Mouse (Mus musculus): ENCODE results near the gene Mrap.

Gene Mrap

DNA sequence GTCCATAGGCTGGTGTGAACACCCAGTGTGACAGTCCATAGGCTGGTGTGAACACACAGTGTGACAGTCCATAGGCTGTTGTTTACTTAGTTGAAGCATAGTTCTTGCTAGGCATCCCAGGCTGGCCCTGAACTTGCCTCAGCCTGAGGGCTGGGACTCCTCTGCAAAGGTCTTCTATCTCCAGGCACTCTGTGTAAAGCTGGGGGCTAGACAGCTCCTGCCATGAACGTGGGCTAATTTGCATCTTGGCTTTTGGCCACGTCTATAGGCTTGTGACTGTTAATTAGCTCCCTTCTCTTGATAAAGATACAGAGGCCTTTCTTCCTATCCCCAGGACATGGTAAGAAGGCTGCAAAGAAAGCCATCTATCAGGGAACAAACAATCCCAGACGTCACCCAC, 21.3 kb downstream of the Mrap start:
- DNase-seq, result no peak

DNA sequence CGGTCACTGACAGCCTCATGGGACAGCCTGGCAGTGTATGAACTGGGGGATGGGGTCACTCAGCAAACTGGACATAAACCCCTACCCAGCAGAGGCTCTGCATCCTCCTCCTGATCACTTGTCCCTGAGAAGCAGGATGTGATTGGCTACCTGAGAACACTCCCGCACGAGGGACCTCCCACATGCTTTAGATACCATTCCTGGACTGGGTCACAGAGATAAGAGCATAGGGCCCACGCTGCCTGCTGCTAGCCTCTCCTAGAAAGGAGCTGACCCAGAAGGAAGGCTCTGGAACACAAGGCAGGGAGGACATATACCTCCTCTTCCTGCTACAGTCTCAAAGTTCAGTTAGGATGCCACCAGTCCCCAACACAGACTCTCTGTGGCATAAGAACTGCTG, 22.5 kb downstream of the Mrap start:
- no peak for DNase-seq

DNA sequence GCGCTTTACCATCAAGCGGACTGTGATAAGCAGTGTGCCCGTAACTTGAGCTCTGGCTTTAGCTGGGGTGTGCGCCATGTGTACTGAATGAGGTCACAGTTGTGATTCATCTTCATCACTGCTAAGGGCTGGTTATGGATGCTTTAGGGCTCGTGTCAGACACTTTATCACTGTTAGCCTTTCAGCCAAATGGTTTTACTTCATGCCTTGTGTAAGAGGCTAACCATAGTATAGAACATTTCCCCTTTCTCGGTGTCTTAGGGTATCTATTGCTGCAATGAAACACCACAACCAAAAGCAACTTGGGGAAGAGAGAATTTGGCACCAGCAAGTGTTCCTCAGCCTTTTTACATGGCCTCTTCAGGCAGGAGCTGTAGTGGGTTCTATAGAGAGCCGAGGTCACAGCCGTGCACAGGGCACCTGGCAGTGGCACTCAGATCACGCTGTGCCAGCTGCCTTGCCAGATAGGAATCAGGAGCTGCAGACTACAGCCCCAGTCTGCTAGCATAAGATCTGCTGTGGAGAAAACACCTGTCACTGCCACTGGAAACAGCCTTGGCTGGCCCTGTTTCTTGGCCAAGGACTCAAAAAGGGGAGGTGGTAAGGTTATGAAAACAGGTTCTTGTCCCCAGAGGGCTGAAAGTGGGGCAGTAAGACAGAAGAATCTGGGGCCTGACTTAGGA, 27.3 kb downstream of the Mrap start:
- DNase-seq, result no peak

DNA sequence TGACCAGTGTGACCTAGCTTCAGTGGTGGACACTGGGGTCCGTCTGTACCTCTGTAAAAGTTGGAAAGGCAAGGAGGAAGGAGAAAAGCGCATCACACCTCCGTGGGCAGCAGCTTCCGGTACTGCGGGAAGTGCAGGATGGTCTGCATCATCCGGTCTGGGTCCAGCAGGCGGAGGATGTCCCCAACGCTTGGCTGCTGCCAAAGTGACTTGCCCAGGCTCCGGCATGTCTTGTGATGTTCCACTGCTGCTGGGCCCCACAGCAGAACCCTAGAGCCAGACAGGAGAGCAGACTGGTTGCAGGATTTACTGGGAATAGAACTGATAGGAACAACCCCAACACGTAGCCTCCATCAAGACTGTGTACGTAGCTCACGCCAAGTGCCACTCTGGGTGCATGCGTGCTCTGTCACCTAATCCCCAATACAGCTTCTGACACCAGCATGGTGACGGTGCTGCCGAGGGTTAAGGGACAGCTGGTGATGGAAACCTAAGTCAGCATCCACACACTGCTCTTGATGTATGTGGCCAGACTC, 29.0 kb downstream of the Mrap start:
- DNase-seq, result no peak

DNA sequence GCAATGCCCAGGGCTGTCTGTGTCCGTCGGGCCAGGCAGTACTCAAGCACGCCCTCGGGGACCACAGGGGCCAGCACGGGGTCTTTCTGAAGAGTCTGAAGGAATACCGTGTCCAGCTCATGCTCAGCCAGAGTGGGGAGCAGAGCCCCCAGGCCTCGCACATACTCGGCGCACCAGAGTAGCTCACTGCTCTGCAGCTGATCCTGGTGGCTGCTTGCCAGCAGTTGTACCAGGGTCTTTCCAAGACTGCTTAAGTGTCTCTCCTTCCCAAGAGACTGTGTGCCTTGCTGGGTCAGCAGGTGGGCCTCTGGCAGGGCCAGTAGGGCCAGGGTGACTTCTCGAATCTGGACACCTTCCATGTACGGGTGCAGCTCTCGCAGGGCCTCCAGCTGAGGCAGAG, 36.2 kb downstream of the Mrap start:
- no peak for DNase-seq

DNA sequence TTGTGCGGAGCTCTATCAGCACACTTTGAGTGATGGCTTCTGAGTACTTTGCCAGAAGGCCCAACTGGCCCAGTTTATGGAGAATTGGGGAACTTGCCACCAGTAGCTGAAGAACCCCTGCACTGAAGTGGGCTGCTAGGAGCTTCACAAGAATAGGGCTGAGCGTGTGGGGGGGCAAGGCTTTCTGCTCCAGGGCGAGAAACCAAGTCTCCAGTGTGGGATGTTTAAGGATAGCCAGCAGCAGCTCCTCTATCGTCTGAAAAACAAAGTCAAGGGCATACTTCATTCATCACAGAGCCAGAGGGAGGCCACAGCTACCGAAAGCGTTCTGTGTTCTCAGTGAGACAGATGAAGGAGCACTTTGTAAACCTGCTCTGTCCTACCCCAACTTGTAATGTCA, 36.6 kb downstream of the Mrap start:
- no peak for DNase-seq

DNA sequence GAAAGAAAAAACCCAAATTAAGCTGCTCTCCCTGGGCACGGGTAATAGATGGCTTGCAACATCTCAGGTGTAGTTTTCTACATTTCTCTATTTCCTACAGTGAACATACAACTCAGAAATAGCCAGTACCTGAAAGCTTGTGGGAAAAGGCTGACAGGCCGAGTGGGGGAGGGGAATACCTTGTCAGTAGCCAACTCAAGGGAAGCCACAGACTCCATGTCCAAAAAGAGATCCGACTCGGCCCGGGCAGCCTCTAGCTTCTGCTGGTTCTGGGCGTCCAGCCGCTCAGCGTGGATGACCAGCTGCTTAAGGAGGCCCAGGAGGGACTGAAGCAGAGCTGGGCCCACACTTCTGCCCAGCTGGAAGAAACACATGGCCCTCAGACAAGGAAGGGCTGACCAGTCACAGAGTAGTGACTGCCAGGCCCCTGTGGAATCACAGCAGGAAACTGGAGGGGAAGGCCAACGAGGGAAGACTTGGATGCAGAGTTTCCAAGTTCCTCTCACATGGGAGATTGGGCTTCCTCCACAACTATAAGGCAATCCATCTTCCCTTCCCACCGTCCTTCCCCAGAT, 38.0 kb downstream of the Mrap start:
- DNase-seq, result no peak

DNA sequence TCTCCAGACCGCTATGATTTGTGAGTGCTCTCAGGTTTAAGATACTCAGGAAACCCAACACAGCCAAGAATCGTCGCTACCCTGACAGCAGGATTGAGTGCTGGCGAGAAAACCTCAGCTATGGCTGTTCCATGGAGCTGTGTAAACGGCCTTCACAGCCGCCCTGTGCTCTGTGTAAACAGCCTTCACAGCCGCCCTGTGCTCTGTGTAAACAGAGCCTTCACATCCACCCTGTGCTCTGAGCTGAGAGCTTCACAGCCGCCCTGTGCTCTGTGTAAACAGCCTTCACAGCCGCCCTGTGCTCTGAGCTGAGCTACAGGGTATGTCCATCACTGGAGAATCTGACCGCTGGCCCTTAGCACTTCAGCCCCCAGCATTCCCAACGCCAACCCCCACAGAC, 41.8 kb downstream of the Mrap start:
- no peak for DNase-seq

DNA sequence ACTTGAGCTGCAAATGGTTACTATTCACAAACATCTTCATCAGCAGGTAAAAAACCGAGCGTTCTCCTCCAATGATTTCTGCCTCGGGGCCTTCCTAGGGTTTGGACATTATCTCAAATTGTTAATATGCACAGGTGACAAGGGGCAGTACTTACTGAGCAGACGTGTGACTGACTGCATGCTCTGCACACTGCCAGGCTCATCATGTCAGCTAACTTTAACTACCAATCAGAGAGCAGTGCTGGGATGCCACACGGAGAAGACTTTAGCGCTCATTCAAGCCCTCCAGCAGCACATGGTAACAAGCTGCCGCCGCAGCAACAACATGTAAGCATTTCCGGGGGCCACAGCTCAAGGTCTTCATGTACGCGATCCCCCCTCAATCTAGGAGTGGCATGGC, 45.3 kb downstream of the Mrap start:
- DNase-seq, result no peak

DNA sequence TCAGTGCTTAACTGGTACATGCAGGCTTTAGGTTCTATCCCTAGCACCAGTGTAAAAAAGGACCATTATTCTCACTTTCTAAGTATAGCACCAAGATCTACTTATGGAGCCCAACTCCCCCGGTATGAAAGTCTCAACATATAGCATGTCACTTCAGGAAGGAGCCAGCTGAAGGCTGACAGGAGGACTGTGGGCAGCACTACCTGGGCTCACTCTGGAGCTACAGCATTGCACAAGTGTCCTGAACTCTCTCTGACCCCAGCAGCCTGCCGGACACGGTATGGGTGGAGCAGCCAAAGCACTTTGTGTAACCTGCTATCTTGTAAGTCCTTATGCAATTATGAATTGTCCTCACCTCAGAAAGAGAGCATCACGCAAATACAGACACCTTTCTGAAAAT, 47.2 kb downstream of the Mrap start:
- DNase-seq, result no peak

DNA sequence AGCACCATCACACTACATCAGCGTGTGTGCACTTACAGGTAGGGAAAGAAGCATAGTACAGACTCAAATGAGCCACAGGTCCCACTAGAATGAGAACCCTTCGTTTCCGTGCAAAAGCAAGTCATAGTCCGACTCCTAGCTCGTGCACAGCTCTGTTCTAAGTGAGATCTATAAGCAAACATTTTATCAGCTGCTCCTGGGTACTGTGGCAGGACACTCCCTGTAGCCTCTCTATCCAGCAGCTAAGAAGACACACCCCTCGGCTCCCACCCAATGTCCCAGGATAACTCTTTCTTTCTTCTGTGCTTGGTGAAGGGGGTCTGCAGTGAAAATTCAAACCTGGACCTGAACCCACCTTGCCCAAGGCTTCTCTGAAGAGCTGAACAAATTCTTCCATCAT, 50.6 kb downstream of the Mrap start:
- no peak for DNase-seq

DNA sequence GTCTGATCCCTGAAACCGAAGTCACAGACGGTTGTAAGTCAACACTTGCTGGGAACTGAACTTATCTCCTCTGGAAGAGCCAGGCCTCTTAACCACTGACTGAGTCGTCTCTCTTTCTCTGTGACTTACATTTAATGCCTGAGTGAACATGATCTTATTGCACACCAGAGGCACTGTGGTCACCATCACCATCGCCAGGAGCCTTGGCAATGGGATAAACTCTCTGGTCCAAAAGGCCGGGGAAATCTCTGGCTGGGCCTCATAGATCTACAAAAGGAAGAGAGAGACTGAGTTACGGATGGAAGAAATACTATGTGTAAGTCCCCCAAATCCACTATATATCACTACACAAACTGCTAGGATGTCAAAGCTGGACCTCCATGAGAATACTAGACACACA, 52.9 kb downstream of the Mrap start:
- no peak for DNase-seq

DNA sequence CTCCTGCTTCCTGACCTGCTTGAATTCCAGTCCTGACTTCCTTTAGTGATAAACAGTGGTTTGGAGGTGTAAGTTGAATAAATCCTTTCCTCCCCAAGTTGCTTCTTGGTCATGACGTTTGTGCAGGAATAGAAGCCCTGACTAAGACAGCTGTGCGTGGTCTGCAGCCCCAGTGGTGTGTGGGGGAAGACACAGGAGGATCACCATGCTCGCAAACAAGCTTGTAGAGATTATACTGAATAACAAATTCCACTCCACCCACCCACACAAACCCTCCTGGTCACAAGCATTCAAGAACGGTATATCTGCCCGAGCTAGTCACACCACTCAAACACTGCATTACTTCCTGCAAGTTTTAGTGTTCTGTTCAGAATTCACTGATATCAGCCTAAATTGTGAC, 54.1 kb downstream of the Mrap start:
- no peak for DNase-seq

DNA sequence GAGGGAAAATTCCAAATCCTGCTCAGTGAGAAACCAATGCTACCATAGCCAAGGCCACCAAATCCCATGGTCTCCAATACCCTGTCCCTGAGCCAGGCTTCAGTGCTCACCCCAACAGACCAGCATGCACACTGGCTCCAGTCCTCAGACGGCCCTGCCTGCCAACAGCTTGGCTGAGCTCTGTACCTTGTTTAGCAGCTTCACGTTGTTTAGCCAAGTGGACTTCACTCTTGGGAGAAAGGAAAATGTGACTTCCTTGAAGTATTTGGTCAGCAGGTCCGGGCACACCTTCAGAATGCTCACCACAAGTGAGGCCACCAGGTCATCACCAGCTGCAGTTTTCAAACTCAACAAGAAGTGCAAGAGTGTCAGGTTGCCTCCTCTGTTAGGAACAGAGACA, 54.5 kb downstream of the Mrap start:
- DNase-seq, result no peak

DNA sequence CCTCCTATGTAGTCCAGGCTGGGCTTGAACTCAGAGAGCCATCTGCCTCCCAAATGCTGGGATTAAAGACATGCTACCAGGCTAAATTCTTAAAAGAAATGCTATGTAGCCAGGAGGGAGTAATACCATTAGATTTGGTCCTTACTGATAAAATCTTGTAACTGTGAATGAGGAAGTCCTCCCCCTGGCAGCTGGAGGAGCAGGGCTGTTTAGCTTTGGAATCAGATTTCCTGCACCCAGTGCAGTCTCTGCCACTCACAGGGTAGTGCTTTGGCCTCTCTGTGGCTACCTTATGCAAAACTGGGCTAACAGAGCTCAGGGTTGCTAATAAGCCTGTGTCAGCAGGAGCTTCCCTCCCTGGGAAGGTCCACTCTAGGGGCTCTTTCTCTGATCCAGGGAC, 56.7 kb downstream of the Mrap start:
- DNase-seq, result no peak

DNA sequence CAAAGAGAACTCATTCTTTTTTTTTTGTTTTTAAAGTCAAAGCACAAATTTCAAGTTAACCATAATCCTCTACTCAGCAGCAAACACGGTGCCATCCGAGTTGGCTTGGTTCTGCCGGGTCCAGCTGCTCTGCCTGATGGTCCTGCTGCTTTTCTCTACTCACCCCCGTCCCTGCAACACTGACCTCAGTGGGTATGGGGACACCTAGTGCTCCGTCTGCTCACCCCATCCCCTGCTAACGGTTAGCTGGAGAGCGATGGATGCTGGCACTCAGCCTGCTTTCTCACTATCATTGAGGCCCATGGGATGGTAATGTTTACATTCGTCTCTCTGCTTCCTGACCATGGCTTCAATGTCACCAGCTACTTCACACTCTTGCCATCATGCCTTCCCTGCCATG, 60.4 kb downstream of the Mrap start:
- no peak for DNase-seq

DNA sequence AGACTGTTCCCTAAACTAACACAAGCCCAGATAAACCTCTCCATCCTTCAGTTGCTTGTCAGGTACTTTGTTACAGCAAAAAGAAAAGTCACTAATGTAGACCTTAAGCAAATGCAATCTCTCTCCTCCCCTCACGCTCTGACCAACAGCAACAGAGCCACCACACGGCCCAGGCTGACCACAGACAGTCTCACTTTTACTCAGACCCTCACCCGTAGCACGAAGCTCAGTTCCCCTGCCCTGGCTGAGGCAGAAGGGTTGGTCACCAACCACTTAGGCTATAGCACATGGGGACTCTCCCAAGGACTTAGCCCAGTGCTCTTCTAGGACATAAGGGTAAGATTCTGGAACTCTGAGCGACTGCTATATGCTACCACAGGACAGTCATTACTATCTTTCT, 60.8 kb downstream of the Mrap start:
- DNase-seq, result no peak

All from lung, postnatal 14 days (tissue).